Mouse (Mus musculus): ENCODE data around the gene Cldn16. TPM values are rescaled to one million over a fixed set of nuclear protein-coding genes. Genes with fewer than 3 reads are reported as not detected.

Cldn16 gene
- total and polyA plus RNA-seq, 2 experiments = not detected

DNA sequence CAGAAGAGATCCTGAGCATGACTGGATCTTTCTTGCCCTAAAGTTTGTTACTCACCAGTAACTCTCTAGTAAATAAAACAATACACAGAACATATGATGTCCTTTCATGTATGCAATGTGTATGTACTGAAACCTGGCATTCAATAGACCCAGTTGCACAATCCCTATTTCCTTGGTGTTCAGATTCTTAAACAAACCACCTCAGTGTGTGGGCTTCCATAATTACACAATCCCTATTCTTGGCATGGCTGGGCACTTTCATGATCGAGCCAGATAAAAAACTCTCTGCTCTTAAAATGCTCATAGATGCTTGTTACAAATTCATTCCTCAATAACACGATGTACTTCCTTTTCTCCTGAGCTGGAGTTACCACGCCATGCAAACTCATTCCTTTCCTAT lies 21.8 kb upstream of the Cldn16 start:
- Histone ChIP-seq H3K9ac (ENCODE audit: low read depth, low read length) (no peak overlapping the region), H3K79me2 (ENCODE audit: control insufficient read depth, insufficient read depth, low read length) (no peaks in the 10 kb centered on the region), H3K27ac (replicated peaks; ENCODE audit: insufficient read depth, low read depth, low read length) (no peak overlapping the region), H3K4me3 (ENCODE audit: insufficient read depth, low read depth, low read length) (no peak overlapping the region), H3K4me1 (ENCODE audit: control insufficient read depth, insufficient read depth, low read length) (no peaks in the 10 kb centered on the region), H3K36me3 (ENCODE audit: control insufficient read depth, insufficient read depth, low read length) (no peaks in the 10 kb centered on the region), H3K27me3 (ENCODE audit: control insufficient read depth, insufficient read depth, low read length) (no peaks in the 10 kb centered on the region)
- 52% methylated on average over 3 of the region's 3 CpGs for whole genome bisulfite sequencing
- TF ChIP-seq CTCF (IDR thresholded peaks at IDR 0.05; ENCODE audit: low read depth, low read length) = no peak
- DNase-seq (ENCODE audit: extremely low read depth, low read depth, low spot score) = peak; percentile 6

DNA sequence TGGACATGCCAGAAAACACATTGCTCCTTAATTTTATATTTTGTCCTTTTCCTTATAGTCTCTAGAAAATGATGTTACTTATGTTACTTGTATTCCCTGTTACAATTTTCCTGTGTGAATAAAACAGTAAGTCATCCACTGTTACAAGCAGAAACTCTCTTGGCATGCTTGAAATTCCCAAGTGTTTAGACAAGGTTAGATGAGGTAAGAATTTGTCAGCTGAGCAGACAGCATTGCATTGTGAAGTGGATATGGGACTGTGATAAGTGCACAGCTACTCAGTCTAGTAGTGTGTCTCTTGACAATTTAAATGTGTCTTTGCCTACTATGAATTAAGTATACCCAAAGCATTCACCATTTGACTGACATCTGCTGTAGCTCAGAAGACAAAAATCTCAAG lies 18.1 kb upstream of the Cldn16 start:
- no peaks in the 10 kb centered on the region for H3K27me3 ChIP-seq (ENCODE audit: control insufficient read depth, insufficient read depth, low read length)
- no peaks in the 10 kb centered on the region for H3K36me3 ChIP-seq (ENCODE audit: control insufficient read depth, insufficient read depth, low read length)
- no peak for DNase-seq (ENCODE audit: extremely low read depth, low read depth, low spot score)
- no peak overlapping the region for H3K9ac ChIP-seq (ENCODE audit: low read depth, low read length)
- no peak overlapping the region for H3K4me3 ChIP-seq (ENCODE audit: insufficient read depth, low read depth, low read length)
- H3K27ac ChIP-seq (replicated peaks; ENCODE audit: insufficient read depth, low read depth, low read length) = no peak overlapping the region
- TF ChIP-seq POLR2A (IDR thresholded peaks at IDR 0.05; ENCODE audit: extremely low read depth, insufficient read depth, low read length) = no peak
- no peaks in the 10 kb centered on the region for H3K79me2 ChIP-seq (ENCODE audit: control insufficient read depth, insufficient read depth, low read length)
- H3K4me1 ChIP-seq (ENCODE audit: control insufficient read depth, insufficient read depth, low read length) = no peaks in the 10 kb centered on the region

DNA sequence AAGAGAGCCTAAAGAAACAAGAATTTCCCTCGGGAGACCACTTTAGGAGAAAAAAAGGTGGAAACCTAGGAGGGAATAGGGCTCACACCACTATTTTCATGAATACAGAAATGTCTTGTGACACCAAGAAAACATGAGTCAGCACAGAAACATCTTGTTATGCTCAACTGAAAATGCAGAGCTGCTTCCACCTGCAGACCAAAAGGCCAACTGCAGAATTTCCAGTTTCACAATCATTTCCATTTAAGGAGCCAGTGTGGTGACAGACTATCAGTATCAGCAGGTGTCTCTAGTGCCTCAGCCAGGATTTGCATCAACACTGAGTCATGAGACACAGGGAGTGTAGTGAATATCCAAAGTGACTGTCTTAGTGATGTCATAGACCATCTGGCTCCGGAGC lies 15.3 kb upstream of the Cldn16 start:
- no peaks in the 10 kb centered on the region for H3K27me3 ChIP-seq (ENCODE audit: control insufficient read depth, insufficient read depth, low read length)
- H3K79me2 ChIP-seq (ENCODE audit: control insufficient read depth, insufficient read depth, low read length) = no peaks in the 10 kb centered on the region
- WGBS = 49% methylated on average over 2 of the region's 2 CpGs
- H3K4me3 ChIP-seq (ENCODE audit: insufficient read depth, low read depth, low read length) = no peak overlapping the region
- peak; percentile 61 for DNase-seq (ENCODE audit: extremely low read depth, low read depth, low spot score)
- H3K9ac ChIP-seq (ENCODE audit: low read depth, low read length) = no peak overlapping the region
- H3K36me3 ChIP-seq (ENCODE audit: control insufficient read depth, insufficient read depth, low read length) = no peaks in the 10 kb centered on the region
- H3K4me1 ChIP-seq (ENCODE audit: control insufficient read depth, insufficient read depth, low read length) = no peaks in the 10 kb centered on the region
- TF ChIP-seq CTCF (IDR thresholded peaks at IDR 0.05; ENCODE audit: low read depth, low read length) (0 out of 2 replicates have a peak, but pooled peaks have one; percentile 18), POLR2A (IDR thresholded peaks at IDR 0.05; ENCODE audit: extremely low read depth, insufficient read depth, low read length) (no peak)
- H3K27ac ChIP-seq (replicated peaks; ENCODE audit: insufficient read depth, low read depth, low read length) = no peak overlapping the region

DNA sequence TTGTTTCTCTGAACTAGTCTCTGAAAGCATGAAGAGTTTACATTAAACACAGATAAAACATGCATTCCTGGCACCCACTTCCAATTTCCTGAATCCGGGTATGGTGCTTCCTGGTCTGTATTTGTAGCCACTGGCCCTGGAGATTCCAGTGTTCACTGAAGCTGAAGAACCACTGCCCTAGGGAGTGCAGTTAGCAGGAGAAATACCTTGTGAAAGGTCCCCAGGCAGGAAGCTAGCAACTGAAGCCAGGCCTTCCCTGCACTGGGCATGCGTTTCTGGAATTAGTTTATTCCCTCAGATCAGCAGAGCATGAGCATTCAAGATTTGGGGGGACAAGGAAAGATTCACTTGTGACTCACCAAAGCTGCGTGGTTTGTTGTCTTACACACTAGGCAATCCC lies 8.8 kb upstream of the Cldn16 start:
- 78% methylated on average over 3 of the region's 3 CpGs for WGBS
- Histone ChIP-seq H3K4me1 (ENCODE audit: control insufficient read depth, insufficient read depth, low read length) (no peaks in the 10 kb centered on the region), H3K27ac (replicated peaks; ENCODE audit: insufficient read depth, low read depth, low read length) (no peak overlapping the region), H3K36me3 (ENCODE audit: control insufficient read depth, insufficient read depth, low read length) (no peaks in the 10 kb centered on the region), H3K4me3 (ENCODE audit: insufficient read depth, low read depth, low read length) (no peak overlapping the region), H3K79me2 (ENCODE audit: control insufficient read depth, insufficient read depth, low read length) (no peaks in the 10 kb centered on the region), H3K27me3 (ENCODE audit: control insufficient read depth, insufficient read depth, low read length) (no peaks in the 10 kb centered on the region), H3K9ac (ENCODE audit: low read depth, low read length) (no peak overlapping the region)
- DNase-seq (ENCODE audit: extremely low read depth, low read depth, low spot score) = no peak
- TF ChIP-seq CTCF (IDR thresholded peaks at IDR 0.05; ENCODE audit: low read depth, low read length) (no peak), POLR2A (IDR thresholded peaks at IDR 0.05; ENCODE audit: extremely low read depth, insufficient read depth, low read length) (no peak)

DNA sequence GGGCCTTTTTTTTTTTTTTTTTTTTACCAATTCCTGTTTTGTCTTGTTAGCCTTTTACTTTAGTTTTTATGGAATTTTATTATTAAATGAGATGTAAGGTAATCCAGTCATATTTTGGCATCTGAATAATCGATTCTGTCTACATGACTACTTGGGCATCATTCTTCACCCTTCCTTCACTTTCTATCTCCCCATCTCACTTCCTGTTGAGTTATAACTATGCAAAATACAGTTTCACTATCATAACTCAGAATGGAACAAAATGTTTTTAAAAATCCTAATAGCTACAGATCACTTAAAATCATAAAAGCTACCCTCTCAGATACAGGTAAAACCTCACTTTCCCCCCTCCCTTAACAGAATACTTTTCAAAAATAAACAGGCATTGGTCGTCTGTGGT lies 6.8 kb upstream of the Cldn16 start:
- 87% methylated on average over 2 of the region's 2 CpGs for WGBS

DNA sequence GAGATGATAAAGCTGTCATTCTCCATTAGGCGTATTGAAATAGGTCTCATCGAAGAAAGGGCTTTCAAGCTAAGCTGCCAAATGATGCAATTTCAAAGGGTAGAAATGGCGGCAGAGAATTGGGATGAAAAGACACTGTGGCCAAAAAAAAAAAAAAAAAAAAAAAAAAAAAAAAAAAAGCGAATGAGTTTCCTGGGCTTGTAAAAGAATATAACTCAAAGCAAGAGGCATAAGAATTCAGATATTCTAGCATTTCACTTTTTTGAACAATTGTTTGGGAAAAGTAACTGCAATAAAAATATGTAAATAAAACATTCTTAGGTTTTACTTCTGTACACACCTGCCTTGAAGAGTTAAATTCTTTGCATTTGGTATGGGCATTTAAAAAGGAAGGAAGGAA lies 3.6 kb downstream of the Cldn16 start:
- Histone ChIP-seq H3K27me3 (ENCODE audit: control insufficient read depth, insufficient read depth, low read length) (no peaks in the 10 kb centered on the region), H3K9ac (ENCODE audit: low read depth, low read length) (no peak overlapping the region), H3K27ac (replicated peaks; ENCODE audit: insufficient read depth, low read depth, low read length) (no peak overlapping the region), H3K36me3 (ENCODE audit: control insufficient read depth, insufficient read depth, low read length) (no peaks in the 10 kb centered on the region), H3K4me3 (ENCODE audit: insufficient read depth, low read depth, low read length) (no peak overlapping the region), H3K79me2 (ENCODE audit: control insufficient read depth, insufficient read depth, low read length) (no peaks in the 10 kb centered on the region), H3K4me1 (ENCODE audit: control insufficient read depth, insufficient read depth, low read length) (no peaks in the 10 kb centered on the region)
- no peak for TF ChIP-seq CTCF (IDR thresholded peaks at IDR 0.05; ENCODE audit: low read depth, low read length)
- no peak for TF ChIP-seq POLR2A (IDR thresholded peaks at IDR 0.05; ENCODE audit: extremely low read depth, insufficient read depth, low read length)
- WGBS = 89% methylated on average over 4 of the region's 4 CpGs
- DNase-seq (ENCODE audit: extremely low read depth, low read depth, low spot score) = no peak

More for the DNA sequence above, 6.8 kb upstream of the Cldn16 start:
- H3K4me1 ChIP-seq (ENCODE audit: control insufficient read depth, insufficient read depth, low read length) = no peaks in the 10 kb centered on the region
- no peak overlapping the region for H3K4me3 ChIP-seq (ENCODE audit: insufficient read depth, low read depth, low read length)
- H3K27ac ChIP-seq (replicated peaks; ENCODE audit: insufficient read depth, low read depth, low read length) = no peak overlapping the region
- TF ChIP-seq POLR2A (IDR thresholded peaks at IDR 0.05; ENCODE audit: extremely low read depth, insufficient read depth, low read length) = no peak
- no peak for TF ChIP-seq CTCF (IDR thresholded peaks at IDR 0.05; ENCODE audit: low read depth, low read length)
- no peaks in the 10 kb centered on the region for H3K36me3 ChIP-seq (ENCODE audit: control insufficient read depth, insufficient read depth, low read length)
- H3K79me2 ChIP-seq (ENCODE audit: control insufficient read depth, insufficient read depth, low read length) = no peaks in the 10 kb centered on the region
- no peak for DNase-seq (ENCODE audit: extremely low read depth, low read depth, low spot score)
- H3K27me3 ChIP-seq (ENCODE audit: control insufficient read depth, insufficient read depth, low read length) = no peaks in the 10 kb centered on the region
- no peak overlapping the region for H3K9ac ChIP-seq (ENCODE audit: low read depth, low read length)

Data from liver, adult 2 months (tissue).